Mouse (Mus musculus) brain, embryonic 14.5 days (tissue): ENCODE results near the gene Dlx6.

Experiments used
- CTCF ChIP-seq: fragments of 200-500 bp; IDR thresholded peaks from 2 replicates; pipeline ENCODE4 v1.5.1; 2012; ENCODE audit warnings: inconsistent platforms, mild to moderate bottlenecking, moderate library complexity, borderline replicate concordance; ENCODE audit not compliant: insufficient read depth, insufficient read length; ENCODE audit errors: extremely low read depth
- POLR2A ChIP-seq: fragments of 200-500 bp; IDR thresholded peaks from 2 replicates; pipeline ENCODE4 v1.6.1; 2012; ENCODE audit warnings: mild to moderate bottlenecking, inconsistent platforms, borderline replicate concordance; ENCODE audit not compliant: poor library complexity, insufficient read depth, insufficient read length, severe bottlenecking; ENCODE audit errors: extremely low read depth

GRCm38 (mm10) chr6:6860411-6861085 lies 2.6 kb upstream of the Dlx6 start:
- no peak for TF ChIP-seq CTCF
- no peak for TF ChIP-seq POLR2A
